In the genomic region with DNA sequence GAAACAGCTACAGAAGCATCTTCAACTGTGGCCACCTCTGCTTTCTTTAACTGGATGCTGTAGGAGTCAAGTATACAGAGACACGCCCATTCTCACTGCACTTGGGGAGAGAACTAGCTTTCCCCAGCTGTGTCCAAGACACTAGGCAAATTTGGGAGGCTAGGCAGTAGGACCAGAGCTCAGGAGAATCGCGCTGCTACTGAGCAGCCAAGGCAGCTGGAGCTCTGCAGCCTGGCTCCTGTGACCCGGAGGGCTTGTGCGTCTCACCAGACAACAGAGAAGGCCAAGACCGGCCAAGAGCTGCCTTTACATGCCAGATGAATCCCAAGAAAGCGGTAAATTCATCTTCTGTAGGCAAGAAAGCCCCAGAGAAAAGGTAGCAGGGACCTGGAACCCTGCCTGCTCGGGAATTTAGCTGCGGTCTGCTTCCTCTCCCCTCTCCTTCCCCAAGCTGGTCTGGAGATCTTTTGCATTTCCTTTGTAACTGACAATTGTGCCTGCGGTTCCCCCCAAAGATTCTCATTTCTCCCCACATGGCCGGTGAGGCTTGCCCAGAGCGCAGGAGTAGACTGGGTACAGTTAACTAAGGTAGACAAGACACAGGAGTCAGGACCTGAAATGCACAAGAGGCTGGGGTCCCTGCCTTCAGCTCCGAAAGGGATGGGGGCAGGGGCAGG, we compare ENCODE assay signal across 8 mouse cellular contexts. TPM values are rescaled to one million over a fixed set of nuclear protein-coding genes. Genes with fewer than 3 reads are reported as not detected.
A peak's percentile ranks its signal among the peaks of the same experiment; 100 is the strongest.
DNase-seq lines count a peak whose midpoint lies in the region; ATAC-seq and TF ChIP-seq lines count a peak whose summit lies in the region.

No protein-coding gene starts in this region.

- H3K4me1 ChIP-seq in heart, embryonic 13.5 days, result peaks cover 49% of the 10 kb centered on the region

- H3K4me3 ChIP-seq in gastrocnemius, adult 2 months, result peak overlapping the region; percentile 66
- H3K4me3 ChIP-seq in heart, embryonic 13.5 days, result peak overlapping the region; percentile 67

- ATAC-seq in heart, embryonic 13.5 days (ENCODE audit: extremely low read depth, insufficient number of reproducible peaks, low FRiP score, low TSS enrichment), result no peak
- ATAC-seq in megakaryocyte progenitor cell, adult 5-6 weeks (replicated peaks; ENCODE audit: poor library complexity), result peak; percentile 9; the same call in 1 of the 2 replicates

- intact Hi-C loops in gastrocnemius, adult 2 months (cut with DNase I), result no loop called here

- H3K36me3 ChIP-seq in heart, embryonic 13.5 days, result no peaks in the 10 kb centered on the region

- H3K9ac ChIP-seq in heart, embryonic 13.5 days, result peak overlapping the region; percentile 88

- H3K27ac ChIP-seq in gastrocnemius, adult 2 months, result peak overlapping the region; percentile 77
- peak overlapping the region; percentile 48 for H3K27ac ChIP-seq in heart, embryonic 13.5 days (replicated peaks)

- WGBS in heart, embryonic 13.5 days, result 41% methylated on average over 13 of the region's 13 CpGs

- H3K27me3 ChIP-seq in heart, embryonic 13.5 days (replicated peaks), result peaks cover 12% of the 10 kb centered on the region; the same call in 1 of the 2 replicates

- TF ChIP-seq CTCF in gastrocnemius, adult 2 months (IDR thresholded peaks at IDR 0.05), result no peak

- DNase-seq in gastrocnemius, adult 2 months, result peak; percentile 45
- no peak for DNase-seq in gastrocnemius, postnatal 10 days
- peak; percentile 42 for DNase-seq in Muller cell, postnatal 12 days (ENCODE audit: inconsistent ontology term)
- DNase-seq in cerebellum, postnatal 14 days, result no peak
- DNase-seq in spleen, postnatal 36 days (ENCODE audit: low spot score in 2 of 2), result no peak
- DNase-seq in urinary bladder, adult 2 months (ENCODE audit: low spot score), result no peak

- H3K4me2 ChIP-seq in heart, embryonic 13.5 days, result peak overlapping the region; percentile 80

- H3K9me3 ChIP-seq in heart, embryonic 13.5 days, result no peaks in the 10 kb centered on the region

RNA-seq across cellular contexts. Expression of gene S1pr3, which starts 0.8 kb away (rescaled TPM):
- 1 to 10 TPM; 3.3 to 4.4 TPM for total RNA-seq in gastrocnemius, adult 2 months (2021)
- 10 to 100 TPM; 14.6 to 21.7 TPM for total RNA-seq in gastrocnemius, postnatal 10 days (2021)
- 19.3 and 24.0 TPM in 2 replicates for polyA plus RNA-seq in heart, embryonic 13.5 days (2015; fragmentation: Nextera tagmentation; extraction: Ambion mirVana)
- 12.5 and 13.0 TPM in 2 replicates for total RNA-seq in megakaryocyte progenitor cell, adult 5-6 weeks (2015)
- total RNA-seq in megakaryocyte progenitor cell, adult 5-6 weeks (2017), result 8.0 and 8.2 TPM in 2 replicates
- 3.4 and 5.1 TPM in 2 replicates for polyA plus RNA-seq in urinary bladder, adult 2 months (2012; rRNA removed)

Comparison
In these comparisons a context has a peak if more than half of its experiments do, and no peak if none do; other contexts are left out.
1. DNase-seq: peak in gastrocnemius, adult 2 months (single experiment) and Muller cell, postnatal 12 days (single experiment); none in gastrocnemius, postnatal 10 days (single experiment), cerebellum, postnatal 14 days (0 of 2), spleen, postnatal 36 days (0 of 2) and urinary bladder, adult 2 months (single experiment).